Mouse (Mus musculus) neural tube, embryonic 14.5 days (tissue): Measurements from ENCODE around the gene Plekhm1. TPM values are rescaled to one million over a fixed set of nuclear protein-coding genes. Genes with fewer than 3 reads are reported as not detected.

Experiments used
- ATAC-seq: fragments of 200-750 bp; cut with Nextera tagmentation; 2 replicates; pipeline ENCODE4 v1.8.0; 2017; ENCODE audit warnings: low read depth, mild to moderate bottlenecking, moderate TSS enrichment, moderate library complexity
- H3K27ac ChIP-seq: fragments of 300-500 bp; sonication (generic); 2 replicates; pipeline ENCODE4 v1.5.1; 2014; ENCODE audit warnings: low read depth, mild to moderate bottlenecking, control low read depth, low read length, moderate library complexity, mixed read lengths
- H3K27me3 ChIP-seq: fragments of 300-500 bp; sonication (generic); 2 replicates; pipeline ENCODE4 v1.6.1; 2014; ENCODE audit warnings: low read length; ENCODE audit not compliant: control insufficient read depth, insufficient read depth
- H3K36me3 ChIP-seq: fragments of 300-500 bp; sonication (generic); 2 replicates; pipeline ENCODE4 v1.6.1; 2014; ENCODE audit warnings: low read length, mixed read lengths; ENCODE audit not compliant: control insufficient read depth, insufficient read depth
- H3K4me1 ChIP-seq: fragments of 300-500 bp; sonication (generic); 2 replicates; pipeline ENCODE4 v1.6.1; 2014; ENCODE audit warnings: low read length; ENCODE audit not compliant: control insufficient read depth, insufficient read depth
- H3K4me2 ChIP-seq: fragments of 300-500 bp; sonication (generic); 2 replicates; pipeline ENCODE4 v1.6.1; 2014; ENCODE audit warnings: mild to moderate bottlenecking, low read depth, low read length, control low read depth
- H3K4me3 ChIP-seq: fragments of 300-500 bp; sonication (generic); 2 replicates; pipeline ENCODE4 v1.5.1; 2014; ENCODE audit warnings: low read depth, low read length, control low read depth, mixed read lengths
- H3K9ac ChIP-seq: fragments of 300-500 bp; sonication (generic); replicated peaks from 2 replicates; pipeline ENCODE4 v1.6.1; 2014; ENCODE audit warnings: low read depth, mild to moderate bottlenecking, control low read depth, low read length, mixed read lengths
- H3K9me3 ChIP-seq: fragments of 300-500 bp; sonication (generic); 2 replicates; pipeline ENCODE4 v1.6.1; 2016; ENCODE audit warnings: low read length; ENCODE audit not compliant: control insufficient read depth
- WGBS: fragments of 180-500 bp; shearing (Covaris S2); extraction: QIAGEN DNeasy Blood & Tissue Kit; methylation state at CpG from one replicate; pipeline ENCODE4 v1.1.7; 2014; 5-methylcytosine and 5-hydroxymethylcytosine counted together
- polyA plus RNA-seq: library from polyadenylated mRNA; unstranded; fragments of >200 nt; fragmentation: Nextera tagmentation; extraction: Ambion mirVana; gene quantifications from 2 replicates; pipeline ENCODE4 v1.2.1, GENCODE M21; 2014

The Plekhm1 gene
- polyA plus RNA-seq, 1 experiment from 2014 or later, result 9.5 TPM

DNA sequence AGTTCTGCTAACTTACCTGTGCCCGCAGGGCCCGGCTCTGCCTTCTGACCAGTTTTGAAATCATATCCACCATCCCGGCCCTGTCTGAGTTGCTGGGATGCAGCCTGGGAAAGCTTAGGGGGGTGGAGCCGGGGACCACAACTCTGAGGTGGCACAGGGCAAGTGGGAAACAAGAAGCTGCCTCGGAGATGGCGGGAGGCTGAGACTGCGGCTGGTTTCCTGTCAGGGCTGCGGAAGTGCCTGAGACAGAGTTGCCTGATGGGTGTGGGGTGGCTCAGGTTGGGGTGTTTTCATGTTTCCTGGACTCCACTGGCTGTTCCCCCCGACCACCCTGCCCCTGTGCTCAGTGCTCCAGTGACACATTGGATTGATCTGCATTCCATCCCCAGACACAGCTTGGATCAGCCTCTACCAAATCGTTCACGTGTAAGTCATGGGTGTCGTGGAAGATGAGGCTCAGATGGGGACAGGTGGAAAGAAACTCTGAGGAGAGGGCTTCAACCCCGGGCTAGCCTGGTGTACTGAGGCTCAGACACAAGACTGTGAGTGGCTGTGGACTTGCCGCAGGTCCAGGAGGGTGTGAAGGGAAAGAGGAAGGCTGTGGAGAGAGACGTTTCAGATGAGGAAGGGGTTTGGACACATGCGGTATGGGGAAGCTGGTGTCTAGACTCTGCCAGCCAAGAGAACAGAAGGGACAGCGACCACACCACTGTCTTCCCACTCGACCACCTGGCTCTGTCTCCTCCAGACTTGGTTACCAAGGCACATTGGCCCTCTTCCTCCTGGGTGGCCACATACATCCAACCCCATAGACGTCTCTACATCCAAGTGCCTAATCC lies 67.8 kb downstream of the Plekhm1 start:
- H3K27ac ChIP-seq, result no peak overlapping the region
- no peaks in the 10 kb centered on the region for H3K36me3 ChIP-seq
- H3K4me1 ChIP-seq, result no peaks in the 10 kb centered on the region
- ATAC-seq, result no peak
- no peaks in the 10 kb centered on the region for H3K27me3 ChIP-seq
- H3K4me3 ChIP-seq, result no peak overlapping the region
- H3K9me3 ChIP-seq, result no peaks in the 10 kb centered on the region
- 79% methylated on average over 19 of the region's 19 CpGs for whole genome bisulfite sequencing
- H3K9ac ChIP-seq, result no peak overlapping the region
- no peak overlapping the region for H3K4me2 ChIP-seq

DNA sequence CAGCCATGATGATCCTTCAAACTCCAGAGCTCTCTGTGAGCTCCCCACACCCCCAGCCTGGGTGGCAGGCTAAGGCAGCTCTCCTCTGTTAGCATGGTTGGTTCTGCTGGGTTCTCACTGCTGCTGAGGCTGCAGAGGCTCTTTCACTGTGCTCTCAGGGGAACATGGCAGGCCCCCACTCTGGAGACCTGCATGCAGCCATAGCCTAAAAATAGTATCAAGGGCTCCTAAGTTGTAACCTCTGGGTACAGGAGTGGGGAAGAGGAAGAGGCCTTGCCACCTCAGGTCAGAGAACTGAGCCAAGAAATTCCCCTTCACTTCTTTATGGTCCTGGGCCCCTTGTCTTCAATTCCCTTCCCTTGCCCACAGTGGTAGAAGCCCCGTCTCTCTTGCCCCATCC lies 68.6 kb downstream of the Plekhm1 start:
- H3K27ac ChIP-seq, result no peak overlapping the region
- no peak overlapping the region for H3K9ac ChIP-seq
- no peaks in the 10 kb centered on the region for H3K27me3 ChIP-seq
- H3K9me3 ChIP-seq, result no peaks in the 10 kb centered on the region
- H3K4me1 ChIP-seq, result no peaks in the 10 kb centered on the region
- no peaks in the 10 kb centered on the region for H3K36me3 ChIP-seq
- 87% methylated on average over 1 of the region's 1 CpGs for WGBS
- no peak overlapping the region for H3K4me3 ChIP-seq
- H3K4me2 ChIP-seq, result no peak overlapping the region
- no peak for ATAC-seq

DNA sequence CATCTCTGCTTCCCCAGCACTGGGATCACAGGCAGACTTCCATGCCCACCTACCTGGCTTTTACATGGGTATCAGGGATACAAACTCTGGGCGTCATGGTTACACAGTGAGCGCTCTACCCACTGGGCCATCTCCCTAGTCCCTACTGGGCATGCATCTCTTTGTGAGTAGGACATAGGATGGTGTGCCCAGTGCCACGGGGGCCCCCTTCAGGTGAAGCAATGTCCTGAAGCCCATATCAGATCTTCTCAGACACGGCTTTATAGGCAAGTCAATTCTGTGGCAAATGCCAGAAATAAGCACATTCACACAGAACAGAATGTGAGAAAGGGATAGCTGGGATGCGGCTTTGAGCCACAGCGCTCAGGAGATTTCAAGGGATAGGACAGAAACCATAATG lies 69.4 kb downstream of the Plekhm1 start:
- H3K4me3 ChIP-seq, result no peak overlapping the region
- no peak overlapping the region for H3K27ac ChIP-seq
- ATAC-seq, result no peak
- no peaks in the 10 kb centered on the region for H3K36me3 ChIP-seq
- H3K4me2 ChIP-seq, result no peak overlapping the region
- WGBS, result 86% methylated on average over 6 of the region's 6 CpGs
- no peaks in the 10 kb centered on the region for H3K4me1 ChIP-seq
- H3K9ac ChIP-seq, result no peak overlapping the region
- H3K9me3 ChIP-seq, result no peaks in the 10 kb centered on the region
- H3K27me3 ChIP-seq, result no peaks in the 10 kb centered on the region

DNA sequence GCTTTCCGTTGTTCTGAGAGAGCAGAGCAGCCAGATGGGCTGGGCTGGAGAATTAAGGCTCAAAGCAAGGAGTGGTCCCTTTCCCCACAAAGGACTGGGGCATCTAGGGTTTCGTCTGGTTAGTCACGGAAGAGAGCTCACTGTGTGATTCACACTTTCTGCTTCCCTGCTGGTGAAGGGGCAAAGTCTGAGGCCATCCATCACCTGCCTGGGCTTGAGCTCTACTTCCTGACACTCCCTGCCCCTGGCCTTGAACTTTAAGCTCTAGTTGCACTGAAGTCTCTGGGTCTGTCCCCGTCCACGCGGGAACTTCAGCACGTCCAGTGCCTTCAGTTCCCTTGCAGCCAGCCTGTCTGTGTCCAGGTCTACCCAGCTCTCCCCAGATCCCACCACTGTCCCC lies 71.8 kb downstream of the Plekhm1 start:
- Histone ChIP-seq H3K9me3 (no peaks in the 10 kb centered on the region), H3K27ac (no peak overlapping the region), H3K36me3 (no peaks in the 10 kb centered on the region), H3K27me3 (no peaks in the 10 kb centered on the region), H3K9ac (no peak overlapping the region), H3K4me2 (no peak overlapping the region), H3K4me3 (no peak overlapping the region), H3K4me1 (no peaks in the 10 kb centered on the region)
- no peak for ATAC-seq
- WGBS, result 45% methylated on average over 7 of the region's 7 CpGs

DNA sequence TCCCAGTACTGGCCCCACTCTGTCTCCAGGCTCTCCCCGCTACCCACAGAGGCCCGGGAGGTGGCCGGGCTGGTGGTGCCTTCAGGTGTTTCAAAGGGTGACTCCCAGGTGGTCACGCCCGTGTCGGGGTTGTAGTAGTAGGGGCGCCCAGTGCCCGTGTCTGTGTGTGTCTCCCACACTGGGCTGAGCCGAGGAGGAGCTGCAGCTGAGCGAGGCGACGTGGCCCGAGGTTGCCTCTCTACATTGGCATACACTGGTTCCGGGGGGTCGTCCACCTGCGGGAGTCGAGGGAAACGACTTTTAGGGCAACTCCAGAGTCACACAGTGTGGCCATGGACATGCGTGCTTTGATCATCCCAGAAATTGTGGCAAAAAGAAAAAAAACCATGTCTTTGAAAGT lies 72.4 kb downstream of the Plekhm1 start:
- no peaks in the 10 kb centered on the region for H3K27me3 ChIP-seq
- no peaks in the 10 kb centered on the region for H3K36me3 ChIP-seq
- peak overlapping the region; percentile 13; the same call in 1 of the 2 replicates for H3K4me3 ChIP-seq
- no peaks in the 10 kb centered on the region for H3K4me1 ChIP-seq
- WGBS, result 69% methylated on average over 19 of the region's 19 CpGs
- ATAC-seq, result no peak
- H3K27ac ChIP-seq, result no peak overlapping the region
- no peaks in the 10 kb centered on the region for H3K9me3 ChIP-seq
- H3K9ac ChIP-seq, result no peak overlapping the region
- peak overlapping the region; percentile 33; the same call in 1 of the 2 replicates for H3K4me2 ChIP-seq

DNA sequence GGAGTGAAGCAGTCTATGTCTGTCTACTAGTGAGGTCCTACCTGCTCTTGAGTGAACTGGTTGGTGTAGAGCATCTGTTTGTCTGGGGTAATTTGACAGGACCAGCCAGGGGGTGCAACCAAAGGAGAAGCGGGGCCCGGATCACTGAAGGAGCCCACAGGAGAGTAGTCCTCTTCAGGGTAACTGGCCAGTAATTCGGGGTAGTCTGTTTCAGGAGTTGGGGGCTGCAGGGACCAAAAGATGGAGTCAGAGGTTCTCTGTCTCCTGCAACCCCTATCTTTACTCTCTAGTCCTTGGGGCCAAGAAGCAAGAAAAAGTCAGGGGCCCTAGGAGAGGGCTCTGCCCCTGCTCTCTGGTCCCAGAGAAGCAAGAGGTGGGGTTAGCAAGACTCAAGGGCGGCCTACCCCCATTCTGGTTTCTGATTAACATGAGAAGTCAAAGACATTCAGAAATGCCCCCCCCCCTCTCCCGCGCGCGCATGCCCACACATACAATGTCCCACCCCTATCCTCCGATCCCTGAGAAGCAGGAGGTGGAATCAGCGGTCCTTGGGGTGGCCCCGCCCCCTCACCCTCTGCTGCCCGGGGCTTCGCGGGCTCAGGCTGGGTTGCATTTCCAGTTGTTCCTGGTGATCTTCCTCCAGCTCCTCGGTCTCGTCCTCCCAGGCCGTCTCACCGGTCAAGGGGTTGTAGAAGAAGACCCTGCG lies 72.9 kb downstream of the Plekhm1 start:
- peak overlapping the region; percentile 13; the same call in 1 of the 2 replicates for H3K4me3 ChIP-seq
- no peak overlapping the region for H3K9ac ChIP-seq
- no peak overlapping the region for H3K27ac ChIP-seq
- H3K27me3 ChIP-seq, result no peaks in the 10 kb centered on the region
- WGBS, result 45% methylated on average over 19 of the region's 19 CpGs
- H3K4me1 ChIP-seq, result no peaks in the 10 kb centered on the region
- H3K9me3 ChIP-seq, result no peaks in the 10 kb centered on the region
- ATAC-seq, result no peak
- no peaks in the 10 kb centered on the region for H3K36me3 ChIP-seq
- peak overlapping the region; percentile 33; the same call in 1 of the 2 replicates for H3K4me2 ChIP-seq

DNA sequence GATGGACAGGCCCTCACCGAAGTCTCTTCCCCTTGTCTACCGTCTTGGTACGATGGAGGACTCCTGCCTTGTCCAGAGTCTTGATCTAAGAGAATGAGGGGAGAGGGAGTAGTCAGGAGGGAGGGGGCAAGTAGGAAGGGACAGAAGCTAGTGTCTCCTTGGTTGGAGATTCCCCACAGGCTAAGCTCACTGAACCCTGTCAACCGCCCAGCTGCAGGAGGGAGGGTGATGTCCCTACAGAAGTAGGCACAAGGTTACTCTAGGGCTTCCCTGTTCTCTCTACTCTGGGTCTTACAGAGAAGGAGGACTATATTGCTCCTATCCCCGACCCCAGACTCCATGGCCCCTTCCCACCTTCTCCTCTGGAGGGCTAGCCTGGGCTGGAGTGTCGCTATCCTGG lies 73.8 kb downstream of the Plekhm1 start:
- Histone ChIP-seq H3K27me3 (peaks cover 2% of the 10 kb centered on the region; the same call in 1 of the 2 replicates), H3K4me2 (no peak overlapping the region), H3K9me3 (no peaks in the 10 kb centered on the region), H3K27ac (no peak overlapping the region), H3K36me3 (no peaks in the 10 kb centered on the region), H3K9ac (no peak overlapping the region), H3K4me3 (no peak overlapping the region), H3K4me1 (peaks cover 4% of the 10 kb centered on the region)
- no peak for ATAC-seq
- 97% methylated on average over 6 of the region's 6 CpGs for WGBS

DNA sequence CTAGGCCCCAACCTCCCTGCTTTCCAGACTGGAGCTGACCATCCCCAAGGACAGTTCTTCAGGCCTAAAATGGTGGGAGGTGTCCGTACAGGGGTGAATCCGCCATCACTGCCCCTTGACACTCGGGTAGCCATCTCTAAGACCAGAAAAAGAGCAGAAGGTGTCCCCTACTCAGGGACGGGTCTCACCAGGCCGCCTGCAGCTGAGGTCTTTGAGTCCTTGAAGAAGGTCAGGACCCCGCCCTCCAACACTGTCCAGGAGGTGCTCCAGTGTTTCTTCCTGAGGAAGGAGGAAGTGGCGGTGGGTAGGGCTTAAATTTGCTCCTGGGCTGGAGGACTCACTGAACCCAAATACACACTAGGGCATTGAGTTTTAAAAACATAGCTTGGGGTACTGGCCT lies 74.4 kb downstream of the Plekhm1 start:
- no peaks in the 10 kb centered on the region for H3K36me3 ChIP-seq
- no peaks in the 10 kb centered on the region for H3K9me3 ChIP-seq
- no peak overlapping the region for H3K4me3 ChIP-seq
- peaks cover 8% of the 10 kb centered on the region for H3K4me1 ChIP-seq
- no peak overlapping the region for H3K27ac ChIP-seq
- WGBS, result 85% methylated on average over 7 of the region's 7 CpGs
- no peak overlapping the region for H3K9ac ChIP-seq
- peaks cover 2% of the 10 kb centered on the region; the same call in 1 of the 2 replicates for H3K27me3 ChIP-seq
- ATAC-seq, result no peak
- H3K4me2 ChIP-seq, result no peak overlapping the region

DNA sequence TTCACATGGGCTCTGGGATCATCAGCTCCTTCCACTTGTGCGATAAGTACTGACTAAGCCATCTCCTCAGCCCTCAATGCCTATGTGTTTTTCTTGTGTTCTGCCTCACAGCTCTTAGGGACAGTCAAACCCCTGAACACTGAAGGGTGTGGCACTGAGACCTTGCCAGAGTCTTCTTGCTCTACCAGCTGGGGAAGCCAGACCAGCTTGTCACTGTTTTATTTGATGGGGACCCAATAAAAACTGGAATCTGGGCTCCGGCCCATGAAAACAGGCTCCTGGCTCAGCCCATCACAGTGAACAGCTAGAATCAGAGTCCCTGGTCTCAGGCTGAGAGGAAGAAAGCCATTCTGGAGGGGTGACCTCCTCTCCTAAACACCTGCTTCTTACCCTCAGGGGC lies 75.3 kb downstream of the Plekhm1 start:
- Histone ChIP-seq H3K27me3 (peaks cover 2% of the 10 kb centered on the region; the same call in 1 of the 2 replicates), H3K4me1 (peaks cover 12% of the 10 kb centered on the region), H3K9me3 (no peaks in the 10 kb centered on the region), H3K27ac (no peak overlapping the region), H3K4me3 (no peak overlapping the region), H3K36me3 (no peaks in the 10 kb centered on the region), H3K9ac (no peak overlapping the region), H3K4me2 (no peak overlapping the region)
- ATAC-seq, result no peak
- WGBS, result 95% methylated on average over 2 of the region's 2 CpGs
